9 mouse cellular contexts compared by ENCODE assay signal in genomic region chr11:98655076-98655475, GRCm38 (mm10). TPM values are rescaled to one million over a fixed set of nuclear protein-coding genes. Genes with fewer than 3 reads are reported as not detected.
DNase-seq lines count a peak whose midpoint lies in the region; ATAC-seq lines count a peak whose summit lies in the region.
"Not testable (repeated sequence)": the region's sequence is repeated elsewhere in the genome, so short reads cannot be mapped to it uniquely, and the experiment has no call there.
"Had no signal": no experiment of that assay in that cellular context is flagged by ENCODE, and none has a peak within 500 bp of the region (broad histone marks: within the 10 kb centered on the region; RNA-seq: fewer than 3 reads in every experiment).

No protein-coding gene starts in this region.

- H3K9me3 ChIP-seq in liver, embryonic 12.5 days (replicated peaks); stomach, embryonic 15.5 days: not testable (repeated sequence)

- peak; percentile 72 to 75 for DNase-seq in B cell, adult 2 months
- DNase-seq in adrenal gland, adult 18-20 months (ENCODE audit: low spot score in 2 of 2), result peak; percentile 46
- DNase-seq in embryo, embryonic 10 days (ENCODE audit: low spot score), result peak; percentile 71
- DNase-seq in heart, adult 18-20 months, result peak; percentile 31 to 51
- DNase-seq in kidney, adult 8-10 months, result peak; percentile 29 to 59
- peak; percentile 76 for DNase-seq in naive thymus-derived CD4-positive, alpha-beta T cell, adult 2 months (ENCODE audit: low read depth)

- peaks cover 41% of the 10 kb centered on the region for H3K27me3 ChIP-seq in liver, embryonic 12.5 days (replicated peaks)
- not testable (repeated sequence) for H3K27me3 ChIP-seq in stomach, embryonic 15.5 days (replicated peaks)

- 8% methylated on average over 7 of the region's 7 CpGs for WGBS in liver, embryonic 12.5 days (ENCODE audit: insufficient replicate concordance)
- WGBS in stomach, embryonic 15.5 days, result 15% methylated on average over 7 of the region's 7 CpGs

- H3K36me3 ChIP-seq in liver, embryonic 12.5 days; stomach, embryonic 15.5 days: not testable (repeated sequence)

- not testable (repeated sequence) for H3K9ac ChIP-seq in liver, embryonic 12.5 days; stomach, embryonic 15.5 days

- not testable (repeated sequence) for H3K4me3 ChIP-seq in liver, embryonic 12.5 days; stomach, embryonic 15.5 days (replicated peaks)

- 0 out of 2 replicates have a peak, but pooled peaks have one; percentile 24 for ATAC-seq in liver, embryonic 12.5 days
- peak; percentile 35 for ATAC-seq in stomach, embryonic 15.5 days (ENCODE audit: insufficient read depth, low FRiP score, low read depth)

- not testable (repeated sequence) for H3K4me2 ChIP-seq in liver, embryonic 12.5 days; stomach, embryonic 15.5 days

- H3K27ac ChIP-seq in liver, embryonic 12.5 days; stomach, embryonic 15.5 days: not testable (repeated sequence)

- not testable (repeated sequence) for H3K4me1 ChIP-seq in liver, embryonic 12.5 days; stomach, embryonic 15.5 days

RNA-seq across cellular contexts. Expression of gene Gsdma2, which starts 8.5 kb away (rescaled TPM):
- total RNA-seq in adrenal gland, adult 18-20 months (2021), result 1 to 10 TPM in 1 of 2 experiments, under 1 TPM in 1; 0.89 to 1.1 TPM
- not detected for total RNA-seq in heart, adult 18-20 months (2021)
- not detected in 2 replicates for polyA plus RNA-seq in liver, embryonic 12.5 days (2016; fragmentation: Nextera tagmentation; extraction: Ambion mirVana)
- 0.21 TPM in 1 of 2 replicates, not detected in the other for polyA plus RNA-seq in stomach, embryonic 15.5 days (2015; fragmentation: Nextera tagmentation; extraction: Ambion mirVana)
- polyA plus RNA-seq: forebrain, embryonic 13.5 days had no signal

RNA-seq across cellular contexts. Expression of gene Gsdma, which starts 9.1 kb away (rescaled TPM):
- not detected for total RNA-seq in adrenal gland, adult 18-20 months (2021)
- under 1 TPM; 0.10 TPM for total RNA-seq in heart, adult 18-20 months (2021)
- not detected in 2 replicates for polyA plus RNA-seq in liver, embryonic 12.5 days (2016; fragmentation: Nextera tagmentation; extraction: Ambion mirVana)
- polyA plus RNA-seq in stomach, embryonic 15.5 days (2015; fragmentation: Nextera tagmentation; extraction: Ambion mirVana), result 0.18 and 0.80 TPM in 2 replicates
- polyA plus RNA-seq: forebrain, embryonic 13.5 days had no signal

RNA-seq across cellular contexts. Expression of gene Psmd3, which starts 27.3 kb away (rescaled TPM):
- 100 to 1,000 TPM; 114 to 118 TPM for total RNA-seq in adrenal gland, adult 18-20 months (2021)
- total RNA-seq in heart, adult 18-20 months (2021), result 100 to 1,000 TPM in 1 of 2 experiments, 10 to 100 TPM in 1; 99.2 to 107 TPM
- polyA plus RNA-seq in liver, embryonic 12.5 days (2016; fragmentation: Nextera tagmentation; extraction: Ambion mirVana), result 201 and 202 TPM in 2 replicates
- 180 and 190 TPM in 2 replicates for polyA plus RNA-seq in stomach, embryonic 15.5 days (2015; fragmentation: Nextera tagmentation; extraction: Ambion mirVana)

RNA-seq across cellular contexts. Expression of gene Gsdma3, which starts 28.9 kb away (rescaled TPM):
- total RNA-seq in adrenal gland, adult 18-20 months (2021), result 10 to 100 TPM; 15.6 to 19.6 TPM
- total RNA-seq in heart, adult 18-20 months (2021), result 1 to 10 TPM; 3.0 to 3.1 TPM
- polyA plus RNA-seq in liver, embryonic 12.5 days (2016; fragmentation: Nextera tagmentation; extraction: Ambion mirVana), result not detected in 2 replicates
- not detected in 2 replicates for polyA plus RNA-seq in stomach, embryonic 15.5 days (2015; fragmentation: Nextera tagmentation; extraction: Ambion mirVana)
- polyA plus RNA-seq: forebrain, embryonic 13.5 days had no signal

RNA-seq across cellular contexts. Expression of gene Gm12355, which starts 29.6 kb away (rescaled TPM):
- 10 to 100 TPM; 10.4 to 11.6 TPM for total RNA-seq in adrenal gland, adult 18-20 months (2021)
- total RNA-seq in heart, adult 18-20 months (2021), result 10 to 100 TPM in 1 of 2 experiments, 1 to 10 TPM in 1; 6.6 to 10.4 TPM
- 0.87 and 0.96 TPM in 2 replicates for polyA plus RNA-seq in liver, embryonic 12.5 days (2016; fragmentation: Nextera tagmentation; extraction: Ambion mirVana)
- polyA plus RNA-seq in stomach, embryonic 15.5 days (2015; fragmentation: Nextera tagmentation; extraction: Ambion mirVana), result 1.1 and 5.0 TPM in 2 replicates
